Mouse (Mus musculus): ENCODE results near the gene Gpr107. TPM values are rescaled to one million over a fixed set of nuclear protein-coding genes. Genes with fewer than 3 reads are reported as not detected.

Gpr107 gene
- polyA plus RNA-seq, 1 experiment from 2014 or later: 27.8 TPM

GRCm38 (mm10) chr2:31252167-31252566, 100.1 kb downstream of the Gpr107 start:
- Histone ChIP-seq H3K27ac (ENCODE audit: low read depth, low read length) (no peak overlapping the region), H3K4me1 (ENCODE audit: control insufficient read depth, insufficient read depth, low read length) (peaks cover 17% of the 10 kb centered on the region), H3K9me3 (ENCODE audit: control insufficient read depth, low read length) (no peaks in the 10 kb centered on the region), H3K9ac (ENCODE audit: low read length) (no peak overlapping the region), H3K4me3 (ENCODE audit: low read depth, low read length) (no peak overlapping the region), H3K4me2 (no peak overlapping the region), H3K36me3 (ENCODE audit: control insufficient read depth, insufficient read depth, low read length) (0 out of 2 replicates have a peak, but pooled peaks cover 3% of the 10 kb centered on the region), H3K27me3 (ENCODE audit: control insufficient read depth, insufficient read depth, low read length) (no peaks in the 10 kb centered on the region)
- WGBS: 96% methylated on average over 4 of the region's 4 CpGs
- ATAC-seq (ENCODE audit: low FRiP score) (no peak), DNase-seq (ENCODE audit: low spot score, missing footprints) (no peak)

- no peak for ATAC-seq (ENCODE audit: low FRiP score)
- no peak for DNase-seq (ENCODE audit: low spot score, missing footprints)
Observed at GRCm38 (mm10) chr2:31253463-31253862, 101.3 kb downstream of the Gpr107 start.

GRCm38 (mm10) chr2:31254806-31255205, 102.7 kb downstream of the Gpr107 start:
- Histone ChIP-seq H3K4me2 (no peak overlapping the region), H3K4me1 (ENCODE audit: control insufficient read depth, insufficient read depth, low read length) (peaks cover 26% of the 10 kb centered on the region)
- no peak for ATAC-seq (ENCODE audit: low FRiP score)

More at GRCm38 (mm10) chr2:31253463-31253862, 101.3 kb downstream of the Gpr107 start:
- Histone ChIP-seq H3K27ac (ENCODE audit: low read depth, low read length) (no peak overlapping the region), H3K9ac (ENCODE audit: low read length) (no peak overlapping the region), H3K9me3 (ENCODE audit: control insufficient read depth, low read length) (no peaks in the 10 kb centered on the region), H3K36me3 (ENCODE audit: control insufficient read depth, insufficient read depth, low read length) (no peaks in the 10 kb centered on the region), H3K4me3 (ENCODE audit: low read depth, low read length) (no peak overlapping the region), H3K27me3 (ENCODE audit: control insufficient read depth, insufficient read depth, low read length) (no peaks in the 10 kb centered on the region), H3K4me2 (no peak overlapping the region), H3K4me1 (ENCODE audit: control insufficient read depth, insufficient read depth, low read length) (peaks cover 13% of the 10 kb centered on the region)
- 52% methylated on average over 3 of the region's 3 CpGs for WGBS

GRCm38 (mm10) chr2:31255952-31256938, 104.1 kb downstream of the Gpr107 start:
- no peaks in the 10 kb centered on the region for H3K27me3 ChIP-seq (ENCODE audit: control insufficient read depth, insufficient read depth, low read length)
- H3K9me3 ChIP-seq (ENCODE audit: control insufficient read depth, low read length): no peaks in the 10 kb centered on the region
- 22% methylated on average over 21 of the region's 21 CpGs for WGBS
- peaks cover 26% of the 10 kb centered on the region for H3K4me1 ChIP-seq (ENCODE audit: control insufficient read depth, insufficient read depth, low read length)
- no peaks in the 10 kb centered on the region for H3K36me3 ChIP-seq (ENCODE audit: control insufficient read depth, insufficient read depth, low read length)
- DNase-seq (ENCODE audit: low spot score, missing footprints) (peak; percentile 93), ATAC-seq (ENCODE audit: low FRiP score) (peak; percentile 38; the same call in 1 of the 2 replicates)
- no peak overlapping the region for H3K4me2 ChIP-seq
- H3K9ac ChIP-seq (ENCODE audit: low read length): no peak overlapping the region
- no peak overlapping the region for H3K27ac ChIP-seq (ENCODE audit: low read depth, low read length)
- H3K4me3 ChIP-seq (ENCODE audit: low read depth, low read length): no peak overlapping the region

More at GRCm38 (mm10) chr2:31254806-31255205, 102.7 kb downstream of the Gpr107 start:
- Histone ChIP-seq H3K27ac (ENCODE audit: low read depth, low read length) (no peak overlapping the region), H3K9ac (ENCODE audit: low read length) (no peak overlapping the region), H3K36me3 (ENCODE audit: control insufficient read depth, insufficient read depth, low read length) (no peaks in the 10 kb centered on the region), H3K9me3 (ENCODE audit: control insufficient read depth, low read length) (no peaks in the 10 kb centered on the region), H3K27me3 (ENCODE audit: control insufficient read depth, insufficient read depth, low read length) (no peaks in the 10 kb centered on the region), H3K4me3 (ENCODE audit: low read depth, low read length) (no peak overlapping the region)
- WGBS: 90% methylated on average over 3 of the region's 3 CpGs
- DNase-seq (ENCODE audit: low spot score, missing footprints): no peak

- Histone ChIP-seq H3K4me2 (no peak overlapping the region), H3K27ac (ENCODE audit: low read depth, low read length) (no peak overlapping the region), H3K27me3 (ENCODE audit: control insufficient read depth, insufficient read depth, low read length) (no peaks in the 10 kb centered on the region), H3K9ac (ENCODE audit: low read length) (no peak overlapping the region), H3K4me1 (ENCODE audit: control insufficient read depth, insufficient read depth, low read length) (peaks cover 26% of the 10 kb centered on the region), H3K9me3 (ENCODE audit: control insufficient read depth, low read length) (no peaks in the 10 kb centered on the region), H3K4me3 (ENCODE audit: low read depth, low read length) (no peak overlapping the region), H3K36me3 (ENCODE audit: control insufficient read depth, insufficient read depth, low read length) (no peaks in the 10 kb centered on the region)
- no peak for DNase-seq (ENCODE audit: low spot score, missing footprints)
- 76% methylated on average over 6 of the region's 6 CpGs for WGBS
- no peak for ATAC-seq (ENCODE audit: low FRiP score)
Observed at GRCm38 (mm10) chr2:31257096-31257495, 105.0 kb downstream of the Gpr107 start.

- Histone ChIP-seq H3K4me1 (ENCODE audit: control insufficient read depth, insufficient read depth, low read length) (peaks cover 27% of the 10 kb centered on the region), H3K4me3 (ENCODE audit: low read depth, low read length) (peak overlapping the region; percentile 38), H3K4me2 (peak overlapping the region; percentile 67), H3K9me3 (ENCODE audit: control insufficient read depth, low read length) (no peaks in the 10 kb centered on the region), H3K9ac (ENCODE audit: low read length) (peak overlapping the region; percentile 53; the same call in 1 of the 2 replicates), H3K27ac (ENCODE audit: low read depth, low read length) (no peak overlapping the region), H3K36me3 (ENCODE audit: control insufficient read depth, insufficient read depth, low read length) (no peaks in the 10 kb centered on the region), H3K27me3 (ENCODE audit: control insufficient read depth, insufficient read depth, low read length) (no peaks in the 10 kb centered on the region)
- peak; percentile 60 for ATAC-seq (ENCODE audit: low FRiP score)
- WGBS: 9% methylated on average over 22 of the region's 22 CpGs
- peak; percentile 91 for DNase-seq (ENCODE audit: low spot score, missing footprints)
Observed at GRCm38 (mm10) chr2:31258609-31259366, 106.7 kb downstream of the Gpr107 start.

GRCm38 (mm10) chr2:31259367-31259920, 107.3 kb downstream of the Gpr107 start:
- Histone ChIP-seq H3K27me3 (ENCODE audit: control insufficient read depth, insufficient read depth, low read length) (no peaks in the 10 kb centered on the region), H3K9ac (ENCODE audit: low read length) (peak overlapping the region; percentile 53; the same call in 1 of the 2 replicates), H3K4me1 (ENCODE audit: control insufficient read depth, insufficient read depth, low read length) (peaks cover 33% of the 10 kb centered on the region), H3K4me2 (peak overlapping the region; percentile 67), H3K4me3 (ENCODE audit: low read depth, low read length) (peak overlapping the region; percentile 38), H3K36me3 (ENCODE audit: control insufficient read depth, insufficient read depth, low read length) (no peaks in the 10 kb centered on the region), H3K9me3 (ENCODE audit: control insufficient read depth, low read length) (no peaks in the 10 kb centered on the region), H3K27ac (ENCODE audit: low read depth, low read length) (no peak overlapping the region)
- 21% methylated on average over 9 of the region's 9 CpGs for WGBS
- ATAC-seq (ENCODE audit: low FRiP score) (peak; percentile 30; the same call in 1 of the 2 replicates), DNase-seq (ENCODE audit: low spot score, missing footprints) (no peak)

GRCm38 (mm10) chr2:31260549-31260948, 108.4 kb downstream of the Gpr107 start:
- H3K27me3 ChIP-seq (ENCODE audit: control insufficient read depth, insufficient read depth, low read length): no peaks in the 10 kb centered on the region
- H3K27ac ChIP-seq (ENCODE audit: low read depth, low read length): no peak overlapping the region
- ATAC-seq (ENCODE audit: low FRiP score) (no peak), DNase-seq (ENCODE audit: low spot score, missing footprints) (no peak)
- H3K4me2 ChIP-seq: no peak overlapping the region
- H3K9me3 ChIP-seq (ENCODE audit: control insufficient read depth, low read length): no peaks in the 10 kb centered on the region
- WGBS: 90% methylated on average over 8 of the region's 8 CpGs
- no peak overlapping the region for H3K9ac ChIP-seq (ENCODE audit: low read length)
- no peaks in the 10 kb centered on the region for H3K36me3 ChIP-seq (ENCODE audit: control insufficient read depth, insufficient read depth, low read length)
- peaks cover 44% of the 10 kb centered on the region for H3K4me1 ChIP-seq (ENCODE audit: control insufficient read depth, insufficient read depth, low read length)
- no peak overlapping the region for H3K4me3 ChIP-seq (ENCODE audit: low read depth, low read length)
